Mouse (Mus musculus): ENCODE measurements around the gene Kif26b. TPM values are rescaled to one million over a fixed set of nuclear protein-coding genes. Genes with fewer than 3 reads are reported as not detected.

The Kif26b gene
- polyA plus RNA-seq, 1 experiment, result 0.25 TPM

- no peak overlapping the region for H3K27ac ChIP-seq (ENCODE audit: control insufficient read depth, insufficient read depth, low read depth, low read length)
- H3K4me3 ChIP-seq (ENCODE audit: control insufficient read depth, low read depth, low read length), result no peak overlapping the region
- no peaks in the 10 kb centered on the region for H3K36me3 ChIP-seq (ENCODE audit: control insufficient read depth, insufficient read depth, low read length)
- H3K27me3 ChIP-seq (ENCODE audit: control insufficient read depth, insufficient read depth, low read length), result no peaks in the 10 kb centered on the region
- no peaks in the 10 kb centered on the region for H3K4me1 ChIP-seq (ENCODE audit: control insufficient read depth, insufficient read depth, low read length)
- no peak for TF ChIP-seq POLR2A (IDR thresholded peaks at IDR 0.05; ENCODE audit: control insufficient read depth, low read depth, low read length)
- TF ChIP-seq CTCF (IDR thresholded peaks at IDR 0.05; ENCODE audit: control insufficient read depth, insufficient read depth, insufficient replicate concordance, low read depth, low read length), result no peak
Observed at GRCm38 (mm10) chr1:178597757-178598156, 68.8 kb downstream of the Kif26b start.

GRCm38 (mm10) chr1:178600851-178601569 is 72.1 kb downstream of the Kif26b start:
- Histone ChIP-seq H3K4me3 (ENCODE audit: control insufficient read depth, low read depth, low read length) (no peak overlapping the region), H3K27me3 (ENCODE audit: control insufficient read depth, insufficient read depth, low read length) (no peaks in the 10 kb centered on the region), H3K4me1 (ENCODE audit: control insufficient read depth, insufficient read depth, low read length) (no peaks in the 10 kb centered on the region), H3K27ac (ENCODE audit: control insufficient read depth, insufficient read depth, low read depth, low read length) (no peak overlapping the region), H3K36me3 (ENCODE audit: control insufficient read depth, insufficient read depth, low read length) (no peaks in the 10 kb centered on the region)
- TF ChIP-seq CTCF (IDR thresholded peaks at IDR 0.05; ENCODE audit: control insufficient read depth, insufficient read depth, insufficient replicate concordance, low read depth, low read length) (no peak), POLR2A (IDR thresholded peaks at IDR 0.05; ENCODE audit: control insufficient read depth, low read depth, low read length) (no peak)

- H3K36me3 ChIP-seq (ENCODE audit: control insufficient read depth, insufficient read depth, low read length), result no peaks in the 10 kb centered on the region
- no peak overlapping the region for H3K4me3 ChIP-seq (ENCODE audit: control insufficient read depth, low read depth, low read length)
- TF ChIP-seq CTCF (IDR thresholded peaks at IDR 0.05; ENCODE audit: control insufficient read depth, insufficient read depth, insufficient replicate concordance, low read depth, low read length), result no peak
- TF ChIP-seq POLR2A (IDR thresholded peaks at IDR 0.05; ENCODE audit: control insufficient read depth, low read depth, low read length), result no peak
- H3K27ac ChIP-seq (ENCODE audit: control insufficient read depth, insufficient read depth, low read depth, low read length), result no peak overlapping the region
- no peaks in the 10 kb centered on the region for H3K27me3 ChIP-seq (ENCODE audit: control insufficient read depth, insufficient read depth, low read length)
- peaks cover 3% of the 10 kb centered on the region; the same call in 1 of the 2 replicates for H3K4me1 ChIP-seq (ENCODE audit: control insufficient read depth, insufficient read depth, low read length)
Observed at GRCm38 (mm10) chr1:178609151-178609775, 80.3 kb downstream of the Kif26b start.

GRCm38 (mm10) chr1:178611512-178611911 is 82.6 kb downstream of the Kif26b start:
- no peak overlapping the region for H3K4me3 ChIP-seq (ENCODE audit: control insufficient read depth, low read depth, low read length)
- H3K27me3 ChIP-seq (ENCODE audit: control insufficient read depth, insufficient read depth, low read length), result no peaks in the 10 kb centered on the region
- TF ChIP-seq POLR2A (IDR thresholded peaks at IDR 0.05; ENCODE audit: control insufficient read depth, low read depth, low read length) (no peak), CTCF (IDR thresholded peaks at IDR 0.05; ENCODE audit: control insufficient read depth, insufficient read depth, insufficient replicate concordance, low read depth, low read length) (no peak)
- no peaks in the 10 kb centered on the region for H3K36me3 ChIP-seq (ENCODE audit: control insufficient read depth, insufficient read depth, low read length)
- no peak overlapping the region for H3K27ac ChIP-seq (ENCODE audit: control insufficient read depth, insufficient read depth, low read depth, low read length)
- H3K4me1 ChIP-seq (ENCODE audit: control insufficient read depth, insufficient read depth, low read length), result peaks cover 3% of the 10 kb centered on the region; the same call in 1 of the 2 replicates

DNA sequence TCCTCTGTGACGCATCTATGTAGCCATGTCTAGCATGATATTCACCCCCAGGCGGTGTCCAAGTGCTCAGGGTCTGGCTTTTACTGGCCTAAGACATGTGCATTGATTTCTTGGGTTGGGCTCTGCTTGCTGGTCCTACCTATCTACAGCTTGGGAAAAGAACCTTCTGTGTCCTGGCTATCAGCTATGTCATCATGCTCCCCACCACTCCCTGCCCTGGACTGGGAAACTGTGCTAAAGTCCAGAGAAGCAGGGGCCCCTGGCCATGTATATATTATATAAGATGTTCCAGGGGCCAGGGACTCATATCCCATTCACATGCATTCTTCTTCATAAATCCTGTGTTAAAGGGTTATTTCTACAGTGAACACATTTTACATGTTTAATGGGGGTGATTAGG is 92.4 kb downstream of the Kif26b start:
- no peak for TF ChIP-seq CTCF (IDR thresholded peaks at IDR 0.05; ENCODE audit: control insufficient read depth, insufficient read depth, insufficient replicate concordance, low read depth, low read length)
- no peak for TF ChIP-seq POLR2A (IDR thresholded peaks at IDR 0.05; ENCODE audit: control insufficient read depth, low read depth, low read length)
- no peak overlapping the region for H3K4me3 ChIP-seq (ENCODE audit: control insufficient read depth, low read depth, low read length)
- no peak overlapping the region for H3K27ac ChIP-seq (ENCODE audit: control insufficient read depth, insufficient read depth, low read depth, low read length)
- no peaks in the 10 kb centered on the region for H3K4me1 ChIP-seq (ENCODE audit: control insufficient read depth, insufficient read depth, low read length)
- H3K36me3 ChIP-seq (ENCODE audit: control insufficient read depth, insufficient read depth, low read length), result no peaks in the 10 kb centered on the region
- H3K27me3 ChIP-seq (ENCODE audit: control insufficient read depth, insufficient read depth, low read length), result no peaks in the 10 kb centered on the region

DNA sequence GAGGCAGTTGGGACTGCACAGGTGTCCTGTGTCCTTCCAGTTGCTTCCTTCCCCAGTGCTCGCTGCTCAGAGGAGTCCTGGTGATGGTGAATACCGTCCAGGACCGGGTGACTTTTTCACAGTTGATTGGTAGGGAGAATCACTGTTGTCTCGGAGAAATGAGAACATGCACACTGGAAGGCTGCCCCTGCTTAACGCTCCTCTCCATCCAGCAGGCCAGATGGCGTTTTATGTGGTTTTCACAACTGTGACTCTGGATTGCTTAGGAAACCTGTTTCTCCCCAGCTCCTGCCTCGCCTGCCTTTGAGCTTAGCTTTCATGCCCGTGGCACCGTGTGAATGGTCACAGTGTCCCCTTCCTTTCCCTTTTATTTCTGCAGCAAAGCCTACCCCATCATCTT is 95.0 kb downstream of the Kif26b start:
- no peaks in the 10 kb centered on the region for H3K27me3 ChIP-seq (ENCODE audit: control insufficient read depth, insufficient read depth, low read length)
- TF ChIP-seq POLR2A (IDR thresholded peaks at IDR 0.05; ENCODE audit: control insufficient read depth, low read depth, low read length), result no peak
- no peak for TF ChIP-seq CTCF (IDR thresholded peaks at IDR 0.05; ENCODE audit: control insufficient read depth, insufficient read depth, insufficient replicate concordance, low read depth, low read length)
- no peaks in the 10 kb centered on the region for H3K4me1 ChIP-seq (ENCODE audit: control insufficient read depth, insufficient read depth, low read length)
- no peaks in the 10 kb centered on the region for H3K36me3 ChIP-seq (ENCODE audit: control insufficient read depth, insufficient read depth, low read length)
- H3K4me3 ChIP-seq (ENCODE audit: control insufficient read depth, low read depth, low read length), result no peak overlapping the region
- no peak overlapping the region for H3K27ac ChIP-seq (ENCODE audit: control insufficient read depth, insufficient read depth, low read depth, low read length)

- H3K36me3 ChIP-seq (ENCODE audit: control insufficient read depth, insufficient read depth, low read length), result no peaks in the 10 kb centered on the region
- H3K27me3 ChIP-seq (ENCODE audit: control insufficient read depth, insufficient read depth, low read length), result no peaks in the 10 kb centered on the region
- TF ChIP-seq CTCF (IDR thresholded peaks at IDR 0.05; ENCODE audit: control insufficient read depth, insufficient read depth, insufficient replicate concordance, low read depth, low read length), result no peak
- no peak for TF ChIP-seq POLR2A (IDR thresholded peaks at IDR 0.05; ENCODE audit: control insufficient read depth, low read depth, low read length)
- no peak overlapping the region for H3K4me3 ChIP-seq (ENCODE audit: control insufficient read depth, low read depth, low read length)
- no peaks in the 10 kb centered on the region for H3K4me1 ChIP-seq (ENCODE audit: control insufficient read depth, insufficient read depth, low read length)
- H3K27ac ChIP-seq (ENCODE audit: control insufficient read depth, insufficient read depth, low read depth, low read length), result no peak overlapping the region
Observed at GRCm38 (mm10) chr1:178626961-178627381, 98.0 kb downstream of the Kif26b start.

Data from testis, adult 2 months (tissue).